Mouse (Mus musculus): ENCODE data around the gene Jakmip3. TPM values are rescaled to one million over a fixed set of nuclear protein-coding genes. Genes with fewer than 3 reads are reported as not detected.

Jakmip3 gene
- polyA plus RNA-seq, 1 experiment from 2014 or later: 0.13 TPM

DNA sequence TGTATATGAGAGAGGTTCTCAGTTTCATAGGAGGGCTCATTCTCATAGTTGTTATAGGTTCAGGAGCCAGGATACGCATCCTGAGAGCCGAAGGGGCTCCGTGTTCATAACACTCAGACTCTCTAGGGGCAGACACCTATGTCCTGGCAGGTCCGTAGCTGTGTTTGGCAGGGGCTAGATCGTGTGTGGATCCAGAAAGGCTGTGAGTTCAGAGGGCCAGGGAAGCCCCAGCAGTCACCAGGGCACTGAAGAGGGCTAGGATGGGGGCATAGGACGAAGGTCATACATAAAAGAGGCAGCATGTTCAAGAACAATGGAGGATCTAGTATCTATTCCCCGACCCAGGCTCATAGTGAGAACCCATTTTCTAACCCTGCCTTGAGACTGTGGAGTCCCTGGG lies 154.8 kb downstream of the Jakmip3 start:
- WGBS: 84% methylated on average over 7 of the region's 7 CpGs
- no peak overlapping the region for H3K9ac ChIP-seq (ENCODE audit: low read length)

DNA sequence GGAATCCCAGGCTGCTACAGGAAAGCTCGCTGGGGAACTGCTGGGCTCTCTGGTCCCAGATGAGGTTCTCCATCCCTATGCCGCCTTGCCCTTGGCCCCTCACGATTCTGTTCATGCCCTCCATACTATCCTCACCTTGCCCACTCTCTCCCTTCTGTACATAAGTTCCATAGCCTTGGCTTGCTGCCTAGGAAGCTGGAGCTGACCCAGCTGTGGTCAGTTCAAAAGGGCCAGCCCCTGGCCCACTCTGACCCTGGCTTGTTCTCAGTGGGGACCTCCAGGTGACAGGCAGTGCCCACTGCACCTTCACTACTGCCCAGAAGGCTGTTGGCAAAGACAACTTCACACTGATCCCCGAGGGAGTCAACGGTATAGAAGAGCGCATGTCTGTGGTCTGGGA lies 155.9 kb downstream of the Jakmip3 start:
- DNase-seq (ENCODE audit: low spot score): no peak
- no peak overlapping the region for H3K4me2 ChIP-seq (replicated peaks; ENCODE audit: low read depth)
- no peak for ATAC-seq (ENCODE audit: low FRiP score, low TSS enrichment)
- no peak overlapping the region for H3K4me3 ChIP-seq (ENCODE audit: low read depth, low read length)
- H3K27ac ChIP-seq (replicated peaks): no peak overlapping the region
- WGBS: 90% methylated on average over 6 of the region's 6 CpGs
- no peaks in the 10 kb centered on the region for H3K9me3 ChIP-seq (ENCODE audit: control insufficient read depth, low read length)
- no peak overlapping the region for H3K9ac ChIP-seq (ENCODE audit: low read length)
- H3K36me3 ChIP-seq (ENCODE audit: control insufficient read depth, insufficient read depth, low read length): no peaks in the 10 kb centered on the region; the same call in 1 of the 2 replicates
- H3K4me1 ChIP-seq (replicated peaks; ENCODE audit: control insufficient read depth, insufficient read depth): no peaks in the 10 kb centered on the region
- TF ChIP-seq EP300 (optimal IDR thresholded peaks at IDR 0.05) (no peak), CTCF (IDR thresholded peaks at IDR 0.05; ENCODE audit: low read depth) (no peak)
- no peaks in the 10 kb centered on the region for H3K27me3 ChIP-seq (ENCODE audit: control insufficient read depth, insufficient read depth, low read length)

More for the DNA sequence above, 154.8 kb downstream of the Jakmip3 start:
- no peak for ATAC-seq (ENCODE audit: low FRiP score, low TSS enrichment)
- H3K27me3 ChIP-seq (ENCODE audit: control insufficient read depth, insufficient read depth, low read length): no peaks in the 10 kb centered on the region
- H3K4me3 ChIP-seq (ENCODE audit: low read depth, low read length): no peak overlapping the region
- no peak overlapping the region for H3K27ac ChIP-seq (replicated peaks)
- DNase-seq (ENCODE audit: low spot score): no peak
- H3K4me1 ChIP-seq (replicated peaks; ENCODE audit: control insufficient read depth, insufficient read depth): no peaks in the 10 kb centered on the region
- no peak overlapping the region for H3K4me2 ChIP-seq (replicated peaks; ENCODE audit: low read depth)
- no peaks in the 10 kb centered on the region; the same call in 1 of the 2 replicates for H3K36me3 ChIP-seq (ENCODE audit: control insufficient read depth, insufficient read depth, low read length)
- H3K9me3 ChIP-seq (ENCODE audit: control insufficient read depth, low read length): no peaks in the 10 kb centered on the region
- TF ChIP-seq CTCF (IDR thresholded peaks at IDR 0.05; ENCODE audit: low read depth) (no peak), EP300 (optimal IDR thresholded peaks at IDR 0.05) (no peak)

DNA sequence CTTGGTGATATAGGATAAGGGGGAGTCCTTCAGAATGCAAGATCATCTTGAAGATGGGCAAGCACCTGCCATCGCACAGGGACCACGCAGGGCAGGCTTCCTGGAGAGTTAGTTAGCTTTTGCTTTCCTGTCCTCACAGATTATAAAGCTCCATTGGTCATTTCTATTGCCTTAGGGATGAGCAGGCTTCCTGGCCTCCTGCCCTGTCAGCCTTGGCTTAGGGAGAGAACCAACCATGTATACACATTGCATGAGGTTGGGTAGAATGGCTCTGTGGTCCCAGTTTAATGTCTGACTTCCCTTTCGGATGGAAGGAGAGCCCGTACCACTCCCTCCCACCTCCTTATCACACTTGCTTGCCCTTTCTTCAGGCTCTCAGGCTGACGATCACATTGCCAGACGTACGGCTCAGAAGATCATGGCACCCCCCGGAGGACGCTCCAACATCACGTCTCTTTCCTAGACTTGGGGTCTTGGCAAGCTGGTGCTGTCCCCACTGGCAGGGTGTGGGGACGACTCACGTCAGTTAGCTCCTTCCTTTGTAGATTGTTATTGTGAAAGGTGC lies 160.1 kb downstream of the Jakmip3 start:
- no peaks in the 10 kb centered on the region for H3K4me1 ChIP-seq (replicated peaks; ENCODE audit: control insufficient read depth, insufficient read depth)
- H3K4me2 ChIP-seq (replicated peaks; ENCODE audit: low read depth): no peak overlapping the region
- DNase-seq (ENCODE audit: low spot score): no peak
- H3K4me3 ChIP-seq (ENCODE audit: low read depth, low read length): no peak overlapping the region
- H3K9me3 ChIP-seq (ENCODE audit: control insufficient read depth, low read length): no peaks in the 10 kb centered on the region
- TF ChIP-seq EP300 (optimal IDR thresholded peaks at IDR 0.05) (no peak), CTCF (IDR thresholded peaks at IDR 0.05; ENCODE audit: low read depth) (no peak)
- H3K27me3 ChIP-seq (ENCODE audit: control insufficient read depth, insufficient read depth, low read length): no peaks in the 10 kb centered on the region
- no peak for ATAC-seq (ENCODE audit: low FRiP score, low TSS enrichment)
- H3K9ac ChIP-seq (ENCODE audit: low read length): no peak overlapping the region
- no peak overlapping the region for H3K27ac ChIP-seq (replicated peaks)
- 63% methylated on average over 12 of the region's 12 CpGs for WGBS
- H3K36me3 ChIP-seq (ENCODE audit: control insufficient read depth, insufficient read depth, low read length): no peaks in the 10 kb centered on the region; the same call in 1 of the 2 replicates

DNA sequence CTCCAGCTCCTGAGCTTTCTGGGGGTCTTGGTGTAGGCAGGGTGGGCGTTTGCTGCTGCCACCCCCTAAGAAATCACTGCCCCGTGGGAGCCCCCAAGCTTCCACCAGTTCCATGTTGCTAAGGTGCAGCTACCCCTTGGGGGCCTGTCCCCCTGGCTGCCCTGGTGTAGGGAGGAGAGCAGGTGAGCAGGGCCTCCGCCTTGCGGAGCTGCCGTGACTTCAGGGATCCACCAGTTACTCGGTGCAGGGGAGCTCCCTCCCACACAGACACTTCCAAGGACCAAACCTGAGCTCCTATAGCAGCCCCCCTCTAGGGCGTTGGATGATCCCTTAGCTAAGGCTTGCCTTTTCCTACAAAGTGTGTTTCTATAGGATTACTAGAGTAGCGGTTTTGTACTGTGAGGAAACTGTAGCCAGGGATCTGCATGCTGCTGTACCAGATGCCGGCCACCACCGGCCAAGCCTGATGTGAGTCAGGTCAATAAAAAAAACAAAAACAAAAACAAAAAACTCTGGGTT lies 160.8 kb downstream of the Jakmip3 start:
- Histone ChIP-seq H3K27ac (replicated peaks) (no peak overlapping the region), H3K4me1 (replicated peaks; ENCODE audit: control insufficient read depth, insufficient read depth) (no peaks in the 10 kb centered on the region), H3K9me3 (ENCODE audit: control insufficient read depth, low read length) (no peaks in the 10 kb centered on the region), H3K36me3 (ENCODE audit: control insufficient read depth, insufficient read depth, low read length) (no peaks in the 10 kb centered on the region; the same call in 1 of the 2 replicates), H3K27me3 (ENCODE audit: control insufficient read depth, insufficient read depth, low read length) (no peaks in the 10 kb centered on the region), H3K9ac (ENCODE audit: low read length) (no peak overlapping the region), H3K4me3 (ENCODE audit: low read depth, low read length) (no peak overlapping the region), H3K4me2 (replicated peaks; ENCODE audit: low read depth) (no peak overlapping the region)
- TF ChIP-seq EP300 (optimal IDR thresholded peaks at IDR 0.05): no peak
- no peak for TF ChIP-seq CTCF (IDR thresholded peaks at IDR 0.05; ENCODE audit: low read depth)
- WGBS: 67% methylated on average over 10 of the region's 10 CpGs
- DNase-seq (ENCODE audit: low spot score) (no peak), ATAC-seq (ENCODE audit: low FRiP score, low TSS enrichment) (no peak)

DNA sequence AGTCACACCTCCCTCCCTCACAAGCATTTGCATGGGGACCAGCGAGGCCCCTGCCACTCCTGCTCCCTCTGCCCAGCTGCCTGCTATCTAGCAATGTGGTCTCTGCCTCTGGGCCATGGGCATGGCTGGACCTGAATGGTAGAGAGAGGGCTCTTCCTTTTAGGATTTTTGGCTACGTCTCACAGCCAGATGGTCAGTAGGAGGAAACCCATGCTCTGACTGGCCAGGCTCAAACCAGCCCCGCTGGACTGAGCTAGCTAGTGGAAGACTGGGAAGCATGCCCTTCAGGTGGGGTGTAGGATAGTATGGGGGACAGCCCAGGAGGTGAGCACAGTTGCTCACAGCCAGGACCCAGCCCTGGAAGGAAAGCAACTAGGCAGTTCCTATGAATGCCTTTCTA lies 161.3 kb downstream of the Jakmip3 start:
- no peak for TF ChIP-seq CTCF (IDR thresholded peaks at IDR 0.05; ENCODE audit: low read depth)
- Histone ChIP-seq H3K27me3 (ENCODE audit: control insufficient read depth, insufficient read depth, low read length) (no peaks in the 10 kb centered on the region), H3K36me3 (ENCODE audit: control insufficient read depth, insufficient read depth, low read length) (no peaks in the 10 kb centered on the region), H3K4me3 (ENCODE audit: low read depth, low read length) (no peak overlapping the region), H3K27ac (replicated peaks) (no peak overlapping the region), H3K4me1 (replicated peaks; ENCODE audit: control insufficient read depth, insufficient read depth) (no peaks in the 10 kb centered on the region), H3K9ac (ENCODE audit: low read length) (no peak overlapping the region), H3K9me3 (ENCODE audit: control insufficient read depth, low read length) (no peaks in the 10 kb centered on the region), H3K4me2 (replicated peaks; ENCODE audit: low read depth) (no peak overlapping the region)
- no peak for ATAC-seq (ENCODE audit: low FRiP score, low TSS enrichment)
- WGBS: 65% methylated on average over 3 of the region's 3 CpGs
- DNase-seq (ENCODE audit: low spot score): no peak

DNA sequence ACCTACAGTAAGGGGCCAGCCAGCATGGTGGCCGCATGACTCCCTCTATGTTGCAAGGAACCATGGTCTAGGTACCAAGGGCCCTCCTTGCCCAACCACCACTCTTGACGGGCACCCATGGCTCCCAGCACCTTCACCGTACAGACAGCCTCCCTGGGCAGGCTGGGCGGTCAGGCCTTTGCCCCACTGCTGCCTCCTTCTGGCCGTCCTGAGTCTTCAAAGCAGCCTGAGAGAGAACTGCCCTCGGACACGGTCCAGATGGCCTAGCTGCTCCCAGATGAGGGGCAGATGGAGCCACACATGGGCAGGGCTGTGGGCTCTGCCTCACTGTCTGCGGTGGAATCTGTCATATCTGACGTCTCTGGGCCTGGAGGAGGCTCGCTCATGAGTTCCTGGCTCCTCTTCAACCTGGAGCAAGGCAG lies 163.4 kb downstream of the Jakmip3 start:
- TF ChIP-seq EP300 (optimal IDR thresholded peaks at IDR 0.05) (no peak), CTCF (IDR thresholded peaks at IDR 0.05; ENCODE audit: low read depth) (peak; percentile 61)
- DNase-seq (ENCODE audit: low spot score): no peak
- no peaks in the 10 kb centered on the region for H3K36me3 ChIP-seq (ENCODE audit: control insufficient read depth, insufficient read depth, low read length)
- H3K9ac ChIP-seq (ENCODE audit: low read length): no peak overlapping the region
- no peak overlapping the region for H3K4me2 ChIP-seq (replicated peaks; ENCODE audit: low read depth)
- H3K4me3 ChIP-seq (ENCODE audit: low read depth, low read length): no peak overlapping the region
- H3K27me3 ChIP-seq (ENCODE audit: control insufficient read depth, insufficient read depth, low read length): no peaks in the 10 kb centered on the region
- 57% methylated on average over 10 of the region's 10 CpGs for WGBS
- H3K27ac ChIP-seq (replicated peaks): no peak overlapping the region
- H3K4me1 ChIP-seq (replicated peaks; ENCODE audit: control insufficient read depth, insufficient read depth): no peaks in the 10 kb centered on the region
- H3K9me3 ChIP-seq (ENCODE audit: control insufficient read depth, low read length): no peaks in the 10 kb centered on the region
- ATAC-seq (ENCODE audit: low FRiP score, low TSS enrichment): no peak

Measured in stomach, postnatal 0 days (tissue).